Mouse (Mus musculus): ENCODE data around the gene Homer1.

GRCm38 (mm10) chr13:93344395-93344794 is 45.0 kb downstream of the Homer1 start:
- TF ChIP-seq CTCF (IDR thresholded peaks at IDR 0.05; ENCODE audit: control insufficient read depth, insufficient read depth, insufficient read length) (no peak), CEBPB (IDR thresholded peaks at IDR 0.05; ENCODE audit: low read depth) (no peak), USF1 (IDR thresholded peaks at IDR 0.05; ENCODE audit: low read depth) (no peak), FOSL1 (IDR thresholded peaks at IDR 0.05; ENCODE audit: insufficient read depth, low read length, poor library complexity, severe bottlenecking) (no peak), MYOD1 (IDR thresholded peaks at IDR 0.05; ENCODE audit: control insufficient read depth, insufficient read length, low read depth) (no peak), MAX (IDR thresholded peaks at IDR 0.05) (no peak), MYOG (IDR thresholded peaks at IDR 0.05; ENCODE audit: control insufficient read depth, extremely low read depth, insufficient read length) (no peak)
